In genomic region chr15:89169431-89169830, GRCm38 (mm10) we compare ENCODE assay signal across 8 mouse cellular contexts. TPM values are rescaled to one million over a fixed set of nuclear protein-coding genes. Genes with fewer than 3 reads are reported as not detected.
DNase-seq lines count a peak whose midpoint lies in the region; ATAC-seq lines count a peak whose summit lies in the region.

No protein-coding gene starts in this region.

- H3K27ac ChIP-seq in forebrain, embryonic 16.5 days (ENCODE audit: low read length) = peak overlapping the region; percentile 41

- peak; percentile 96 for DNase-seq in 3T3-L1 (ENCODE audit: low read depth, low spot score)
- DNase-seq in cerebellum, adult 11-12 months = peak; percentile 91
- DNase-seq in heart, postnatal 14 days = peak; percentile 73 to 83
- DNase-seq in layer of hippocampus, adult 18-20 months (ENCODE audit: low spot score in 2 of 2) = peak; percentile 81 to 95
- DNase-seq in lung, adult 18-20 months = peak; percentile 94 to 95
- peak; percentile 80 for DNase-seq in retina, embryonic 14.5 days (ENCODE audit: low spot score)

- H3K27me3 ChIP-seq in forebrain, embryonic 16.5 days (replicated peaks; ENCODE audit: control insufficient read depth, insufficient read depth, low read length) = no peaks in the 10 kb centered on the region

- 4% methylated on average over 10 of the region's 10 CpGs for WGBS in forebrain, embryonic 16.5 days

- H3K4me3 ChIP-seq in forebrain, embryonic 16.5 days (replicated peaks; ENCODE audit: low read length) = no peak overlapping the region

- H3K36me3 ChIP-seq in forebrain, embryonic 16.5 days (ENCODE audit: control insufficient read depth, insufficient read depth) = peaks cover 31% of the 10 kb centered on the region

- peak overlapping the region; percentile 4; the same call in 1 of the 2 replicates for H3K9ac ChIP-seq in forebrain, embryonic 16.5 days (replicated peaks; ENCODE audit: low read depth, low read length)

- no peaks in the 10 kb centered on the region for H3K9me3 ChIP-seq in forebrain, embryonic 16.5 days (ENCODE audit: control insufficient read depth, low read length)

- peaks cover 51% of the 10 kb centered on the region for H3K4me1 ChIP-seq in forebrain, embryonic 16.5 days (replicated peaks; ENCODE audit: control insufficient read depth, insufficient read depth, low read length)

- H3K4me2 ChIP-seq in forebrain, embryonic 16.5 days (ENCODE audit: low read length) = no peak overlapping the region

- intact Hi-C loops in heart, postnatal 14 days (cut with DNase I) = no loop called here

- ATAC-seq in forebrain, embryonic 16.5 days = peak; percentile 76
- no peak for ATAC-seq in megakaryocyte, adult 5-6 weeks (ENCODE audit: poor library complexity, severe bottlenecking)

RNA-seq across cellular contexts. Expression of gene Plxnb2, which starts 11.2 kb away (rescaled TPM):
- polyA plus RNA-seq in forebrain, embryonic 16.5 days (2015; fragmentation: Nextera tagmentation; extraction: Ambion mirVana) = 112 and 126 TPM in 2 replicates
- 100 to 1,000 TPM in 1 of 2 experiments, 10 to 100 TPM in 1; 98.2 to 101 TPM for total RNA-seq in heart, postnatal 14 days (2021)
- 10 to 100 TPM; 46.4 to 55.0 TPM for total RNA-seq in layer of hippocampus, adult 18-20 months (2021)
- total RNA-seq in megakaryocyte, adult 5-6 weeks (2015) = 95.9 and 101 TPM in 2 replicates
- total RNA-seq in megakaryocyte, adult 5-6 weeks (2017) = 111 and 118 TPM in 2 replicates

RNA-seq across cellular contexts. Expression of gene Mapk11, which starts 20.0 kb away (rescaled TPM):
- polyA plus RNA-seq in forebrain, embryonic 16.5 days (2015; fragmentation: Nextera tagmentation; extraction: Ambion mirVana) = 39.1 and 46.8 TPM in 2 replicates
- total RNA-seq in heart, postnatal 14 days (2021) = 1 to 10 TPM; 2.3 to 3.7 TPM
- total RNA-seq in layer of hippocampus, adult 18-20 months (2021) = 10 to 100 TPM; 19.2 to 21.2 TPM
- total RNA-seq in megakaryocyte, adult 5-6 weeks (2015) = 0.40 and 0.43 TPM in 2 replicates
- total RNA-seq in megakaryocyte, adult 5-6 weeks (2017) = 0.24 and 0.51 TPM in 2 replicates

RNA-seq across cellular contexts. Expression of gene Dennd6b, which starts 26.9 kb away (rescaled TPM):
- 60.7 and 83.2 TPM in 2 replicates for polyA plus RNA-seq in forebrain, embryonic 16.5 days (2015; fragmentation: Nextera tagmentation; extraction: Ambion mirVana)
- 10 to 100 TPM in 1 of 2 experiments, 1 to 10 TPM in 1; 9.7 to 10.1 TPM for total RNA-seq in heart, postnatal 14 days (2021)
- total RNA-seq in layer of hippocampus, adult 18-20 months (2021) = 10 to 100 TPM; 34.8 to 39.1 TPM
- 0.71 and 1.4 TPM in 2 replicates for total RNA-seq in megakaryocyte, adult 5-6 weeks (2015)
- 0.59 and 0.89 TPM in 2 replicates for total RNA-seq in megakaryocyte, adult 5-6 weeks (2017)

RNA-seq across cellular contexts. Expression of gene Mapk12, which starts 28.9 kb away (rescaled TPM):
- polyA plus RNA-seq in forebrain, embryonic 16.5 days (2015; fragmentation: Nextera tagmentation; extraction: Ambion mirVana) = 4.1 and 5.7 TPM in 2 replicates
- 10 to 100 TPM; 16.8 to 18.7 TPM for total RNA-seq in heart, postnatal 14 days (2021)
- 1 to 10 TPM; 4.8 to 5.4 TPM for total RNA-seq in layer of hippocampus, adult 18-20 months (2021)
- 0.64 and 0.65 TPM in 2 replicates for total RNA-seq in megakaryocyte, adult 5-6 weeks (2015)
- total RNA-seq in megakaryocyte, adult 5-6 weeks (2017) = not detected in 2 replicates

RNA-seq across cellular contexts. Expression of gene Hdac10, which starts 40.9 kb away (rescaled TPM):
- polyA plus RNA-seq in forebrain, embryonic 16.5 days (2015; fragmentation: Nextera tagmentation; extraction: Ambion mirVana) = 39.5 and 46.0 TPM in 2 replicates
- total RNA-seq in heart, postnatal 14 days (2021) = 1 to 10 TPM; 7.2 to 8.4 TPM
- 10 to 100 TPM; 12.4 to 12.5 TPM for total RNA-seq in layer of hippocampus, adult 18-20 months (2021)
- 5.3 and 7.8 TPM in 2 replicates for total RNA-seq in megakaryocyte, adult 5-6 weeks (2015)
- 11.0 and 12.8 TPM in 2 replicates for total RNA-seq in megakaryocyte, adult 5-6 weeks (2017)

Comparison
In these comparisons a context has a peak if more than half of its experiments do, and no peak if none do; other contexts are left out.
1. RNA of gene Mapk11, which starts 20.0 kb away (total RNA-seq): 19.2 to 21.2 TPM in layer of hippocampus, adult 18-20 months; 2.3 to 3.7 TPM in heart, postnatal 14 days and 0.24 to 0.51 TPM in megakaryocyte, adult 5-6 weeks; every median in the first group is over 4 times any median in the second.
2. RNA of gene Dennd6b, which starts 26.9 kb away (total RNA-seq): 34.8 to 39.1 TPM in layer of hippocampus, adult 18-20 months and 9.7 to 10.1 TPM in heart, postnatal 14 days; 0.59 to 1.4 TPM in megakaryocyte, adult 5-6 weeks; every median in the first group is over 4 times any median in the second.
3. Peak in every context shown above with its lines, with median percentiles within 50 percentile points of each other: DNase-seq.